Mouse (Mus musculus) hindbrain, postnatal 0 days (tissue): ENCODE measurements at regions not wholly inside any gene's neighbourhood (a gene's known extent, or its start where the extent isn't known, plus 50 kb on each side); places are given as distances from the start of the nearest gene placed in this dataset.
A peak's percentile ranks its signal among the peaks of the same experiment; 100 is the strongest.

Experiments
- ATAC-seq: fragments of 200-750 bp; cut with Nextera tagmentation; 2 replicates; pipeline ENCODE4 v1.8.0; 2017; ENCODE audit warnings: mild to moderate bottlenecking, moderate TSS enrichment, moderate library complexity
- DNase-seq: peaks from one replicate; pipeline ENCODE4 v3.0.0-alpha.2; 2015; ENCODE audit warnings: low spot score
- H3K27ac ChIP-seq: fragments of 300-500 bp; sonication (generic); 2 replicates; pipeline ENCODE4 v1.5.1; 2014; ENCODE audit warnings: mild to moderate bottlenecking
- H3K27me3 ChIP-seq: fragments of 300-500 bp; sonication (generic); 2 replicates; pipeline ENCODE4 v1.6.1; 2014; ENCODE audit warnings: low read length, mixed read lengths; ENCODE audit not compliant: insufficient read depth
- H3K36me3 ChIP-seq: fragments of 300-500 bp; sonication (generic); 2 replicates; pipeline ENCODE4 v1.6.1; 2014; ENCODE audit warnings: low read length, mixed read lengths; ENCODE audit not compliant: insufficient read depth
- H3K4me1 ChIP-seq: fragments of 300-500 bp; sonication (generic); 2 replicates; pipeline ENCODE4 v1.6.1; 2014; ENCODE audit warnings: antibody characterized with exemption, low read length, mixed read lengths; ENCODE audit not compliant: insufficient read depth
- H3K4me2 ChIP-seq: fragments of 300-500 bp; sonication (generic); 2 replicates; pipeline ENCODE4 v1.6.1; 2014; ENCODE audit warnings: low read depth, mild to moderate bottlenecking, low read length, moderate library complexity, mixed read lengths
- H3K4me3 ChIP-seq: fragments of 300-500 bp; sonication (generic); 2 replicates; pipeline ENCODE4 v1.5.1; 2014; ENCODE audit warnings: low read length
- H3K9ac ChIP-seq: fragments of 300-500 bp; sonication (generic); replicated peaks from 2 replicates; pipeline ENCODE4 v1.6.1; 2014; ENCODE audit warnings: mild to moderate bottlenecking, low read length, moderate library complexity, mixed read lengths
- H3K9me3 ChIP-seq: fragments of 300-500 bp; sonication (generic); 2 replicates; pipeline ENCODE4 v1.6.1; 2016; ENCODE audit warnings: low read length, mixed read lengths
- CTCF ChIP-seq: IDR thresholded peaks from 2 replicates; pipeline ENCODE4 v1.5.1; 2016; ENCODE audit warnings: antibody characterized with exemption, control low read depth, low read depth
- WGBS: fragments of 180-500 bp; shearing (Covaris S2); extraction: QIAGEN DNeasy Blood & Tissue Kit; methylation state at CpG from one replicate; pipeline ENCODE4 v1.1.7; 2014; 5-methylcytosine and 5-hydroxymethylcytosine counted together

DNA sequence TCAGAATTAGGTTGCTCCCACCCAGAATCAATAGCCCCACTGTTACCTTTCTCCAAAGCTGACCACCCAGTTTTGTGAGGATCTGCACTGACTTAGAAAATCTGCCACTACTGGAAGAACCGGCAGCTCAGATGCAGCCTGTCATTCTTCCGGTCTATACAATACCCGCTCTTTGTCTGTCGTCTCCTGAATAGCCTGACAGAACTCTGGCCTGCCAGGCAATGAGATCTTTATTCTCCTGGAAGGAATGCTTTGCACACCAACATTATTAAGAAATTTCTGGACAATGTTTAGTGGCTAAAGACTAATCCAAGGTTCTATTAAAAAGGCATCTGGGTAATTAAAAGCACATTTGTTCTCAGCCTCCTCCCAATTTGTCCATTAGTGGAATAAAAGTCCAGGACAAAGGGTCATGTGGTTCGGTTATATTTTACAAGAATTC is 2232.0 kb downstream of the 4930444P10Rik start:
- ATAC-seq = peak; percentile 35; the same call in 1 of the 2 replicates
- TF ChIP-seq CTCF = no peak

DNA sequence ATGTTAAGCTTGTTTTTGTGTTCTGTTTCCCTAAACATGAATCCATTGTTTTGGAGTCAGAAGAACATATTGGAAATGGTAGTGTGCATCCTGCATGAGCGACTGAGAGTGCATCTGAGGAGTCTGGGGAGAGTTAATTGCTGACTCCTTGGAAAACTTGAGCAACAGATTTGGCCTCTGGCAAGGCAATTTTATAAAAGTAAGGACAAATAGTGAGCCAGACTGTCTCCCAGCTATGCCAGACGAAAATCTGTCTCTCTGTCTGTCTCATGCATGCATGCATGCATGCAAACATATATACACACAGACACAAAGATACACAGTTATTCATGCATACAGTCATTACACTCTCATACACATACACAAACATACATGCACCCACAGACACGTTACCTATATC is 2232.7 kb downstream of the 4930444P10Rik start:
- Histone ChIP-seq H3K4me3 (no peak overlapping the region), H3K36me3 (no peaks in the 10 kb centered on the region), H3K9ac (no peak overlapping the region), H3K27me3 (no peaks in the 10 kb centered on the region), H3K27ac (no peak overlapping the region), H3K9me3 (no peaks in the 10 kb centered on the region), H3K4me2 (no peak overlapping the region), H3K4me1 (no peaks in the 10 kb centered on the region)
- no peak for TF ChIP-seq CTCF
- WGBS = 53% methylated on average over 3 of the region's 3 CpGs
- DNase-seq = no peak
- ATAC-seq = no peak

More for the DNA sequence above, 2232.0 kb downstream of the 4930444P10Rik start:
- no peak for DNase-seq
- Histone ChIP-seq H3K9me3 (no peaks in the 10 kb centered on the region), H3K27me3 (no peaks in the 10 kb centered on the region), H3K36me3 (no peaks in the 10 kb centered on the region), H3K27ac (no peak overlapping the region), H3K4me2 (no peak overlapping the region), H3K4me1 (no peaks in the 10 kb centered on the region), H3K4me3 (no peak overlapping the region), H3K9ac (no peak overlapping the region)
- 27% methylated on average over 5 of the region's 5 CpGs for WGBS

DNA sequence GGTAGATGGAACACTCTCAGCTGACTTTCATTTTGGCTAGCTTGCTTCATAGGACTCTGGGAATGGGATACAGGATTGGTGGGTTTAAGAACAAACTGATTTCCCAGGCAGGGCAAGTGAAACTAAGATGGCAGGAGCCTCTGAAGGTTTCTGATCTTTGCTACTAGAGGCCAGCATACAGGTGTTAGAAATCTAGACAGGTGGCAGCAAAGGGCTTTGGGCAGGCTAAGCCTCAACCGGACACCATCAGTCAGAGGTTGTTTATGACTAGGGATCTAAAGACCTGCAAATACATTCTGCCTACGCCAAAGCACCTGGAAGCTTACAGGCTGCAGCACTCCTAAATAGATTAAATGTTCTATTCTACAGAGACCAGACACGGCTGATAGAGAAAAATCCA is 2233.4 kb downstream of the 4930444P10Rik start:
- no peaks in the 10 kb centered on the region for H3K4me1 ChIP-seq
- H3K4me2 ChIP-seq = no peak overlapping the region
- WGBS = 77% methylated on average over 3 of the region's 3 CpGs
- TF ChIP-seq CTCF = peak; percentile 36
- DNase-seq (no peak), ATAC-seq (no peak)
- H3K27ac ChIP-seq = no peak overlapping the region
- H3K4me3 ChIP-seq = no peak overlapping the region
- H3K27me3 ChIP-seq = no peaks in the 10 kb centered on the region
- H3K36me3 ChIP-seq = no peaks in the 10 kb centered on the region
- no peak overlapping the region for H3K9ac ChIP-seq
- H3K9me3 ChIP-seq = no peaks in the 10 kb centered on the region

DNA sequence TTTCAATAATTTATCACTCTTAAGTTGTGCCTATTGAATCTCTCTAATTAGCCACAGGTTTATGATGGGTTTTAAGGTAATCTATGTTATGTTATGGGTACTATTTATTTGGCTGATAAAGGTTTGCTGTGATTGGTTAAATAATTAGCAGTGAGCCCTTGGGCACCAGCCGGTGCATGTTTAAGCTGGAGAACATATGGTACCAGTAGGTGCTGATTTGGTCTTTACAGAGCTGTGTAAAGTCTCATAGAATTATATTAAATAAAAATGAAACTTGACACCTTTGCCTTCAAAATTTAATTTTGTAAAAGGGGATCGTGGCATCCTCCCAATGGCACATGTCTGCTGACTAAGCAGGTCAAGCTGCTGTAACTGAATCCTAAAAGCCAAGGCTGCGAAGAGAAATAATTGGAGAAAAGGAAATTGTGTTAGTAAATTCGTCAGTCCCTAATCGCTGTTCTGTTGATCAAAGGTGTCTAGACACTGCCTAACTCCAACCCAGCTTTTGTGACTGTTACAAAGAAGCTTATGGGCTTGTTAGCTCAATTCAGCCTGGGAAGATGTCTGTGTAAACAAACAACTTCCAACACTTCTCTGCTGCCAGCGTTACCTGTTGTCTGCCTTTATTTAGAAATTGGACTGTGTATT is 2234.6 kb downstream of the 4930444P10Rik start:
- no peak overlapping the region for H3K4me2 ChIP-seq
- H3K4me1 ChIP-seq = no peaks in the 10 kb centered on the region
- 58% methylated on average over 6 of the region's 6 CpGs for WGBS
- H3K36me3 ChIP-seq = no peaks in the 10 kb centered on the region
- no peak overlapping the region for H3K4me3 ChIP-seq
- TF ChIP-seq CTCF = no peak
- H3K9me3 ChIP-seq = no peaks in the 10 kb centered on the region
- no peak overlapping the region for H3K9ac ChIP-seq
- no peaks in the 10 kb centered on the region for H3K27me3 ChIP-seq
- H3K27ac ChIP-seq = no peak overlapping the region
- DNase-seq = no peak
- ATAC-seq = no peak

DNA sequence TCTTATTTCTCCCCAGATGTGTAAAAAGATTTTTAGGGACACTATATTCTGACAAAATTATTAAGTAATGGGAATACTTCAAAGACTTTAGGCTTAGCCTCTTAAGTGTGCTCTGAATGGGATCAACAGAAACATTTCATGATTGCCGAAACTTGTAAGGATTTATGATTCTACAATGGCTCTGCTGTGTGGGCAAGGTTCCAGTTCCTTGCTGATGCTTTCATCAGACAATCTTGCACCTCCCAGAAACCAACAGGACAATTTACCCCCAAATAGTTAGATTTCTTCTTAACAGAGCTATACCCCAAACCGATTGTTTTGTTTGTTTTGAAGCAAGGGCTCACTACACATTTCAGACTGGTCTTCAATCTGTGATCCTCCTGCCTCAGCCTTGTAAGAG is 2236.1 kb downstream of the 4930444P10Rik start:
- no peaks in the 10 kb centered on the region for H3K27me3 ChIP-seq
- TF ChIP-seq CTCF = no peak
- H3K9me3 ChIP-seq = no peaks in the 10 kb centered on the region
- H3K9ac ChIP-seq = no peak overlapping the region
- no peak overlapping the region for H3K4me2 ChIP-seq
- no peak for DNase-seq
- no peaks in the 10 kb centered on the region for H3K4me1 ChIP-seq
- no peak for ATAC-seq
- no peak overlapping the region for H3K4me3 ChIP-seq
- 85% methylated on average over 2 of the region's 2 CpGs for WGBS
- H3K27ac ChIP-seq = no peak overlapping the region
- H3K36me3 ChIP-seq = no peaks in the 10 kb centered on the region

DNA sequence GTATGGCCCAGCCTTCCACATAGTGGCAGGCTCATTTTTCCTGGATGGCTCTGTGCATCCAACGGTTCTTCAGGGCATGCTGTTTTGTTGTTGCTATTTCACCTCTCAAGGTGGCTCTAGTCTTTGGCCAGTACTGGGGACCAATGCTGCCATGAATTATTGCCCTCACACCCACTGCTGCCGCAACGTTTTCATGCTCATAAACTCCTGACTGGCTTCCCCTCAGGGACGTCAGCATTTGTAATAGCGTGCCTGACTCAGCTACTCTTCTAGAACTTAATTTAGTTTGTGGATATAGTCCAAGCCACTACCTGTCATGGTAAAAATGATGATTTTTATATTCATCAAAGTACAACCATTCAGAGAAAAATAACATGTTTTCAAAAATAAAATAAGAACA is 2242.0 kb downstream of the 4930444P10Rik start:
- ATAC-seq = no peak
- no peaks in the 10 kb centered on the region for H3K4me1 ChIP-seq
- no peak overlapping the region for H3K27ac ChIP-seq
- no peak overlapping the region for H3K4me2 ChIP-seq
- H3K9me3 ChIP-seq = no peaks in the 10 kb centered on the region
- no peaks in the 10 kb centered on the region for H3K27me3 ChIP-seq
- no peaks in the 10 kb centered on the region for H3K36me3 ChIP-seq
- no peak for DNase-seq
- H3K4me3 ChIP-seq = no peak overlapping the region
- H3K9ac ChIP-seq = no peak overlapping the region
- WGBS = 69% methylated on average over 5 of the region's 5 CpGs
- no peak for TF ChIP-seq CTCF

DNA sequence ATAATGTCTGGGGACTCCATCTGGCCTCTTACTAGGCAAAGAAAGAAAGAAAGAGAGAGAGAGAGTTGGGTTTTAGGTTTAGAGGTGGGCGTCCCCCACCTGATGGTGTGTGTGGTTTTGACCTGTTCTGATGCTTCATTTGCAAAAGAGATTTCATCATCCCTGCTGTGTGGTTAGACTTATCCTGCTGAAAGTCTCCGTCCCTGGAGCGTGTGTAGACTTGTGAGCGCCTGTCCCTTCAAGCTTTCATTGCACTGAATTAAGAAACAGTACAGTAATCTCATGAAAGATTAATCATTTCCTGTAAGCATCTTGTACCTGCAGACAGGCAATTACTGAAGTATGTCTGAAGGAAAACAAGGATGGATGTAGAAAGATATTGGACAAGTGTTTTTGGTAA is 2244.1 kb downstream of the 4930444P10Rik start:
- Histone ChIP-seq H3K27me3 (no peaks in the 10 kb centered on the region), H3K4me1 (no peaks in the 10 kb centered on the region), H3K4me3 (no peak overlapping the region), H3K27ac (no peak overlapping the region), H3K36me3 (no peaks in the 10 kb centered on the region), H3K9me3 (no peaks in the 10 kb centered on the region), H3K4me2 (no peak overlapping the region), H3K9ac (no peak overlapping the region)
- no peak for ATAC-seq
- DNase-seq = no peak
- TF ChIP-seq CTCF = no peak
- whole genome bisulfite sequencing = 79% methylated on average over 4 of the region's 4 CpGs
